In genomic region chr16:50029711-50030110, GRCm38 (mm10) we compare ENCODE assay signal across 13 mouse cellular contexts.
"Had no signal": no experiment of that assay in that cellular context is flagged by ENCODE, and none has a peak within 500 bp of the region (broad histone marks: within the 10 kb centered on the region; RNA-seq: fewer than 3 reads in every experiment).

No protein-coding gene starts in this region.

- H3K36me3 ChIP-seq: midbrain, embryonic 10.5 days; midbrain, embryonic 12.5 days; neural tube, embryonic 13.5 days; neural tube, embryonic 15.5 days had no signal

- H3K9ac ChIP-seq: lung, embryonic 14.5 days; midbrain, embryonic 12.5 days; neural tube, embryonic 13.5 days; neural tube, embryonic 15.5 days had no signal

- DNase-seq: lung, adult 18-20 months; lung, embryonic 14.5 days; lung, postnatal 4 days; midbrain, embryonic 14.5 days; retina, postnatal 1 day; right cerebral cortex, adult 18-20 months; right cerebral cortex, postnatal 25 days; right cerebral cortex, postnatal 4 days had no signal

- H3K4me3 ChIP-seq: midbrain, embryonic 10.5 days; midbrain, embryonic 12.5 days; myocyte; neural tube, embryonic 13.5 days; neural tube, embryonic 15.5 days had no signal

- H3K27ac ChIP-seq: midbrain, embryonic 10.5 days; midbrain, embryonic 12.5 days; neural tube, embryonic 13.5 days; neural tube, embryonic 15.5 days had no signal

- H3K27me3 ChIP-seq: midbrain, embryonic 12.5 days; neural tube, embryonic 13.5 days; neural tube, embryonic 15.5 days had no signal

- H3K4me2 ChIP-seq: lung, embryonic 14.5 days; midbrain, embryonic 12.5 days; neural tube, embryonic 13.5 days; neural tube, embryonic 15.5 days had no signal

- H3K9me3 ChIP-seq: midbrain, embryonic 10.5 days; midbrain, embryonic 12.5 days; neural tube, embryonic 13.5 days; neural tube, embryonic 15.5 days had no signal
